Mouse (Mus musculus) MEL (cell line): ENCODE data around the gene Asb2.

Experiments
- CHD1 ChIP-seq: IDR thresholded peaks from 2 replicates; pipeline ENCODE4 v1.6.1; 2012; ENCODE audit warnings: low read depth, mild to moderate bottlenecking, inconsistent platforms, low read length, improper control_type of control experiment
- CHD2 ChIP-seq: IDR thresholded peaks from 2 replicates; pipeline ENCODE4 v1.6.1; 2011; ENCODE audit warnings: low read length, improper control_type of control experiment
- POLR2A ChIP-seq, 2 experiments: IDR thresholded peaks; 2 replicates each; pipeline ENCODE4 v1.6.1; 2011 to 2012; ENCODE audit warnings: low read length in 2 of 2, mild to moderate bottlenecking in 2 of 2, control low read depth in 1 of 2, improper control_type of control experiment in 1 of 2, low read depth in 1 of 2, moderate library complexity in 1 of 2; ENCODE audit not compliant: control insufficient read depth in 1 of 2, insufficient read depth in 1 of 2, poor library complexity in 1 of 2
- USF1 ChIP-seq: IDR thresholded peaks from 2 replicates; pipeline ENCODE4 v1.6.1; 2014; ENCODE audit warnings: low read depth, mild to moderate bottlenecking, inconsistent platforms, low read length, improper control_type of control experiment, moderate library complexity

- TF ChIP-seq CHD1 (no peak), CHD2 (no peak), USF1 (no peak), POLR2A (IDR thresholded peaks at IDR 0.05; ENCODE audit: control insufficient read depth in 1 of 2, insufficient read depth in 1 of 2, low read depth in 1 of 2, low read length in 2 of 2, poor library complexity in 1 of 2) (no peak)
Measured at GRCm38 (mm10) chr12:103306720-103307119, 49.1 kb downstream of the Asb2 start.
